Mouse (Mus musculus): ENCODE results near the gene Gbf1. TPM values are rescaled to one million over a fixed set of nuclear protein-coding genes. Genes with fewer than 3 reads are reported as not detected.
A peak's percentile ranks its signal among the peaks of the same experiment; 100 is the strongest.

Gbf1 gene
- total and polyA plus RNA-seq, 3 experiments: 23.7 to 400 (median 54.1) TPM

DNA sequence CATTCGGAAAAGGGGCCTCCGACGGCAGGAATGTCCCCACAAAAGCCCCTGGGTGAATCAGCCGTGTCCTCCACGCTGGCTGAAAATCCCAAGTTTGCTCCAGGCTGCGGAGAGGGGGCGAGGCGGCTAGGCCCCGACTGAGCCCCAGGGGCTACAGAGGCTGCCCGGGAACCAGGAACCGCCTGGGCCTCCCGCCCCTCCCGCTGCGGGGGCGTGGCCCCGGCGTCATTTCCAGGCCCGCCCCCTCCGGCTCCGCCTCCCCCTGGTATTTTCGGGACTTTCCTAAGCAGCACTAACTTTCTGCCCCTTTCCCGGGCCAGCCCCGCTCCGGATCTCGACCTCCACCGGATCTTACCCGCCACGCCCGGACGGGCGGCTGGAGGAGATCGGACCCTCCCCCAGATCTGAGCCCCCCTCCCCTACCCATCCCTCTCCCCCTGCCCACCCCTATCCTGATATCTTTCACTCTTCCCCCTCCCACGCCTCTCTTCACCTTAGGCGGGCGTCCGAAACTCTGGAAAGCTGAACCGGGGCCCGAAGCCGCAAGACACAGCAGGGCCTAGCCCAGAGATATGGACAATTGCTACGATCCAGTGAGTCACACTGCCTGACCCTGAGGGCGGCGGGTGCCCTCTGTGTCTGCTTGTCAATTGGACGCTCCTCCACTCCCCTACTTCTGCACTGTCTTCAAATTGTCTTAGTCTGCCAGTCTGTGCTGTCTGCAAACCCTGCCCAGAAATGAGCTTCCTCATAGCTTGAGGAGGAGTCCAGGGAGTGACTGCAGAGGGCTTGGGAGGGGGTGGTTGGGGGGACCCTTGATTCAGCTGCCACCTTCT lies 153.3 kb downstream of the Gbf1 start (continued):
- TF ChIP-seq EP300 (IDR thresholded peaks at IDR 0.05; ENCODE audit: low read depth in 1 of 2, low read length in 2 of 2): peak in 1 of 2 experiments; percentile 16; a peak in 2 of 4 replicates
- TF ChIP-seq ETS1 (IDR thresholded peaks at IDR 0.05; ENCODE audit: low read depth, low read length): peak; percentile 21; the same call in 1 of the 2 replicates
- TF ChIP-seq MXI1 (IDR thresholded peaks at IDR 0.05; ENCODE audit: low read depth, low read length): 0 out of 2 replicates have a peak, but pooled peaks have one; percentile 59
- TF ChIP-seq MEF2A (IDR thresholded peaks at IDR 0.05; ENCODE audit: extremely low read depth, insufficient replicate concordance, low read depth, low read length, poor library complexity, severe bottlenecking): no peak
- TF ChIP-seq NELFE (IDR thresholded peaks at IDR 0.05; ENCODE audit: low read depth, low read length): peak; percentile 93
- TF ChIP-seq MAFK (IDR thresholded peaks at IDR 0.05; ENCODE audit: borderline replicate concordance, low read depth, low read length): no peak
- no peak for TF ChIP-seq MAX (IDR thresholded peaks at IDR 0.05; ENCODE audit: low read length)
- peak; percentile 81 for TF ChIP-seq HCFC1 (IDR thresholded peaks at IDR 0.05; ENCODE audit: low read depth, low read length)
- TF ChIP-seq UBTF (IDR thresholded peaks at IDR 0.05; ENCODE audit: borderline replicate concordance, insufficient read depth, low read depth, low read length): 0 out of 2 replicates have a peak, but pooled peaks have one; percentile 46
- peak; percentile 100 for TF ChIP-seq MAZ (IDR thresholded peaks at IDR 0.05; ENCODE audit: low read depth, low read length)
- TF ChIP-seq BHLHE40 (IDR thresholded peaks at IDR 0.05; ENCODE audit: borderline replicate concordance, low read depth, low read length): no peak
- no peak; the same call in 1 of the 2 replicates for TF ChIP-seq KAT2A (conservative IDR thresholded peaks at IDR 0.05; ENCODE audit: low read depth, low read length)
- peak; percentile 56 for TF ChIP-seq TCF12 (IDR thresholded peaks at IDR 0.05; ENCODE audit: low read depth, low read length)
- TF ChIP-seq SIN3A (IDR thresholded peaks at IDR 0.05; ENCODE audit: low read length): peak; percentile 80
- no peak for TF ChIP-seq TAL1 (IDR thresholded peaks at IDR 0.05; ENCODE audit: low read length)
- TF ChIP-seq NRF1 (IDR thresholded peaks at IDR 0.05; ENCODE audit: insufficient read depth, low read depth, low read length, poor library complexity, severe bottlenecking): peak; percentile 39; the same call in 1 of the 2 replicates
- TF ChIP-seq GATA1 (IDR thresholded peaks at IDR 0.05; ENCODE audit: low read depth, low read length): no peak
- no peak for TF ChIP-seq CHD2 (IDR thresholded peaks at IDR 0.05; ENCODE audit: low read length)

DNA sequence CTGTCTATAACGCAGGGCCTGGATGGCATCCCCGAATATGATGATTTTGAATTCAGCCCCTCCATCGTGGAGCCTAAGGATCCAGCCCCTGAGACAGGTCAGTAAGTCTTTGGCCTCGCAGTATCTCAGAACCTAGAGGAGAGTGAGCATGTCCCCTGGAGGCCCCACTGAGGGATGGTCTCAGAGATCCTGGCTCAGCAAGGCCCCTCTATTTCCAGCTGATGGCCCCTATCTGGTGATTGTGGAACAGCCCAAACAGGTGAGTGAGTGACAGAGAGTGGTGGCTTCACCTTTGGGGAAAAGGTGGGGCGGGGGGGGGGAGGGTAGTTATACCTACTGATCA lies 153.9 kb downstream of the Gbf1 start:
- Histone ChIP-seq H3K36me3 (ENCODE audit: control insufficient read depth in 1 of 2, insufficient read depth in 2 of 2, low read length in 2 of 2) (peaks cover 0 to 14% of the 10 kb centered on the region in 2 experiments; a peak in 2 of 4 replicates), H3K79me2 (ENCODE audit: control insufficient read depth, insufficient read depth, low read length, poor library complexity) (peaks cover 3% of the 10 kb centered on the region; the same call in 1 of the 2 replicates), H3K4me3 (ENCODE audit: control insufficient read depth in 1 of 2, insufficient read depth in 1 of 2, low read depth in 2 of 2, low read length in 2 of 2) (peak overlapping the region; percentile 77 to 82), H3K9me3 (replicated peaks; ENCODE audit: insufficient read depth, low read length) (no peaks in the 10 kb centered on the region), H3K27ac (ENCODE audit: control insufficient read depth, low read depth, low read length) (peak overlapping the region; percentile 70), H3K4me1 (ENCODE audit: control insufficient read depth in 1 of 2, insufficient read depth in 2 of 2, low read length in 2 of 2) (peaks cover 6 to 20% of the 10 kb centered on the region in 2 experiments), H3K27me3 (ENCODE audit: control insufficient read depth in 1 of 2, insufficient read depth in 2 of 2, low read length in 2 of 2) (no peaks in the 10 kb centered on the region), H3K9ac (ENCODE audit: control insufficient read depth, low read depth, low read length, poor library complexity, severe bottlenecking) (peak overlapping the region; percentile 92)
- no peak for TF ChIP-seq CHD2 (IDR thresholded peaks at IDR 0.05; ENCODE audit: low read length)
- TF ChIP-seq MAZ (IDR thresholded peaks at IDR 0.05; ENCODE audit: low read depth, low read length): 0 out of 2 replicates have a peak, but pooled peaks have one; percentile 17
- TF ChIP-seq SMC3 (IDR thresholded peaks at IDR 0.05; ENCODE audit: low read depth, low read length): 0 out of 2 replicates have a peak, but pooled peaks have one; percentile 0
- no peak for DNase-seq (ENCODE audit: low read depth, low spot score)

Measured in MEL (cell line).